Mouse (Mus musculus) ES-Bruce4 (cell line): Measurements from ENCODE around the gene Tmem44. TPM values are rescaled to one million over a fixed set of nuclear protein-coding genes. Genes with fewer than 3 reads are reported as not detected.

Source experiments
- H3K27ac ChIP-seq: 2 replicates; pipeline ENCODE4 v1.5.1; 2012; ENCODE audit warnings: low read length, inconsistent platforms; ENCODE audit not compliant: insufficient read depth
- H3K27me3 ChIP-seq: 2 replicates; pipeline ENCODE4 v1.6.1; 2012; ENCODE audit warnings: mild to moderate bottlenecking, low read length, inconsistent platforms; ENCODE audit not compliant: control insufficient read depth, poor library complexity, insufficient read depth, severe bottlenecking
- H3K36me3 ChIP-seq: 2 replicates; pipeline ENCODE4 v1.6.1; 2012; ENCODE audit warnings: inconsistent platforms, mild to moderate bottlenecking, low read length, moderate library complexity; ENCODE audit not compliant: control insufficient read depth, poor library complexity, insufficient read depth, severe bottlenecking
- H3K4me1 ChIP-seq: one replicate; pipeline ENCODE4 v1.8.1; 2011; ENCODE audit warnings: low read length; ENCODE audit not compliant: control insufficient read depth, insufficient read depth
- H3K4me3 ChIP-seq: 2 replicates; pipeline ENCODE4 v1.5.1; 2011; ENCODE audit warnings: low read depth, mild to moderate bottlenecking, low read length
- H3K9ac ChIP-seq: 2 replicates; pipeline ENCODE4 v1.6.1; 2012; ENCODE audit warnings: low read depth, mild to moderate bottlenecking, inconsistent platforms; ENCODE audit not compliant: poor library complexity, severe bottlenecking
- H3K9me3 ChIP-seq: replicated peaks from 2 replicates; pipeline ENCODE4 v1.6.1; 2012; ENCODE audit warnings: mild to moderate bottlenecking, low read length, inconsistent platforms; ENCODE audit not compliant: control insufficient read depth, poor library complexity, insufficient read depth, severe bottlenecking
- CTCF ChIP-seq: IDR thresholded peaks from one replicate; pipeline ENCODE4 v1.8.1; 2011; ENCODE audit warnings: low read depth, low read length
- EP300 ChIP-seq: IDR thresholded peaks from 2 replicates; pipeline ENCODE4 v1.6.1; 2011; ENCODE audit warnings: low read depth, low read length; ENCODE audit not compliant: insufficient read depth
- POLR2A ChIP-seq: IDR thresholded peaks from one replicate; pipeline ENCODE4 v1.8.1; 2011; ENCODE audit warnings: low read length; ENCODE audit not compliant: insufficient read depth
- polyA plus RNA-seq: library from polyadenylated mRNA; stranded (reverse); fragments of >200 nt; gene quantifications from 2 replicates; pipeline ENCODE4 v1.2.4, GENCODE M21; 2011; ENCODE audit warnings: low read depth; ENCODE audit not compliant: missing spikeins, insufficient read depth, insufficient read length

Tmem44 gene
- polyA plus RNA-seq, 1 experiment: 4.2 TPM

GRCm38 (mm10) chr16:30548291-30548690 lies 2.4 kb downstream of the Tmem44 start:
- Histone ChIP-seq H3K9ac (no peak overlapping the region), H3K36me3 (no peaks in the 10 kb centered on the region), H3K9me3 (no peaks in the 10 kb centered on the region), H3K27me3 (no peaks in the 10 kb centered on the region), H3K4me1 (no peaks in the 10 kb centered on the region), H3K4me3 (no peak overlapping the region), H3K27ac (no peak overlapping the region)
- TF ChIP-seq POLR2A (no peak), CTCF (no peak), EP300 (no peak)

GRCm38 (mm10) chr16:30544693-30545092 lies 5.9 kb downstream of the Tmem44 start:
- no peaks in the 10 kb centered on the region for H3K36me3 ChIP-seq
- no peaks in the 10 kb centered on the region for H3K27me3 ChIP-seq
- H3K9me3 ChIP-seq: no peaks in the 10 kb centered on the region
- TF ChIP-seq CTCF (no peak), POLR2A (no peak), EP300 (no peak)
- H3K9ac ChIP-seq: no peak overlapping the region
- H3K4me1 ChIP-seq: no peaks in the 10 kb centered on the region
- no peak overlapping the region for H3K4me3 ChIP-seq
- no peak overlapping the region for H3K27ac ChIP-seq

GRCm38 (mm10) chr16:30543386-30543785 lies 7.3 kb downstream of the Tmem44 start:
- no peak for TF ChIP-seq CTCF
- TF ChIP-seq POLR2A: no peak
- TF ChIP-seq EP300: no peak
- Histone ChIP-seq H3K36me3 (no peaks in the 10 kb centered on the region), H3K9me3 (no peaks in the 10 kb centered on the region)

GRCm38 (mm10) chr16:30542826-30543225 lies 7.8 kb downstream of the Tmem44 start:
- no peaks in the 10 kb centered on the region for H3K36me3 ChIP-seq
- no peaks in the 10 kb centered on the region for H3K27me3 ChIP-seq
- H3K9me3 ChIP-seq: no peaks in the 10 kb centered on the region
- no peak for TF ChIP-seq EP300
- no peak for TF ChIP-seq CTCF
- no peak for TF ChIP-seq POLR2A
- H3K4me3 ChIP-seq: no peak overlapping the region
- H3K27ac ChIP-seq: no peak overlapping the region
- no peaks in the 10 kb centered on the region for H3K4me1 ChIP-seq
- no peak overlapping the region for H3K9ac ChIP-seq

More at GRCm38 (mm10) chr16:30543386-30543785, 7.3 kb downstream of the Tmem44 start:
- Histone ChIP-seq H3K27me3 (no peaks in the 10 kb centered on the region), H3K27ac (no peak overlapping the region), H3K4me1 (no peaks in the 10 kb centered on the region), H3K9ac (no peak overlapping the region), H3K4me3 (no peak overlapping the region)

- no peaks in the 10 kb centered on the region for H3K9me3 ChIP-seq
- no peaks in the 10 kb centered on the region for H3K4me1 ChIP-seq
- no peaks in the 10 kb centered on the region for H3K27me3 ChIP-seq
- H3K4me3 ChIP-seq: peak overlapping the region; percentile 3; the same call in 1 of the 2 replicates
- H3K36me3 ChIP-seq: no peaks in the 10 kb centered on the region
- H3K27ac ChIP-seq: no peak overlapping the region
- H3K9ac ChIP-seq: no peak overlapping the region
- TF ChIP-seq POLR2A (no peak), EP300 (no peak), CTCF (no peak)
Observed at GRCm38 (mm10) chr16:30540107-30541001, 10.3 kb downstream of the Tmem44 start.

- no peaks in the 10 kb centered on the region for H3K4me1 ChIP-seq
- no peak overlapping the region for H3K27ac ChIP-seq
- no peak overlapping the region for H3K4me3 ChIP-seq
- H3K27me3 ChIP-seq: no peaks in the 10 kb centered on the region
- no peak for TF ChIP-seq EP300
- peak; percentile 89 for TF ChIP-seq CTCF
- no peaks in the 10 kb centered on the region for H3K36me3 ChIP-seq
- no peaks in the 10 kb centered on the region for H3K9me3 ChIP-seq
- no peak overlapping the region for H3K9ac ChIP-seq
Observed at GRCm38 (mm10) chr16:30539433-30539832, 11.2 kb downstream of the Tmem44 start.
